Comparison of ENCODE assay signal across 8 mouse cellular contexts in the genomic region with DNA sequence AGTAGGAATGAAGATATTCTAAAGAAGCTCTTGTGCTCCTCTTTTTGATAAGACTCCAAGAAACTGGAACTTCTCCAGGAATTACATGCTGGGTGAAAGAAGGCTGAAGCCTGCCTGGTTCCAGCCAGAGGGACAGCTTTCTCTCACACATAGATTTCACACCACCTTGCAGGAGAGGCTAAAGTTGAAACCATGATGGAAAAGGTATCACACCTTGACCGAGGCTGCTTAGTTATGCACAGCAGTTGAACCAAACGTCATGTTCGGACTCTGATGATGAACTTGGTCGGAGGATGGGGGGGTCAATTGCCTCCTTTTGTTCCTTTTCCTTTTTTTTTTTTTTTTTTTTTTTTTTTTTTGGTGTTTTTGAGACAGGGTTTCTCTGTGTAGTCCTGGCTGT. TPM values are rescaled to one million over a fixed set of nuclear protein-coding genes. Genes with fewer than 3 reads are reported as not detected.
DNase-seq lines count a peak whose midpoint lies in the region; ATAC-seq and TF ChIP-seq lines count a peak whose summit lies in the region.

No protein-coding gene starts in this region.

- H3K9me3 ChIP-seq in liver, embryonic 11.5 days (ENCODE audit: control insufficient read depth, low read length), result no peaks in the 10 kb centered on the region
- H3K9me3 ChIP-seq in hindbrain, embryonic 14.5 days (ENCODE audit: control insufficient read depth, low read length), result no peaks in the 10 kb centered on the region
- H3K9me3 ChIP-seq in midbrain, postnatal 0 days (ENCODE audit: low read length), result no peaks in the 10 kb centered on the region

- H3K4me2 ChIP-seq in liver, embryonic 11.5 days, result peak overlapping the region; percentile 58
- peak overlapping the region; percentile 48 for H3K4me2 ChIP-seq in hindbrain, embryonic 14.5 days (replicated peaks)
- peak overlapping the region; percentile 45 for H3K4me2 ChIP-seq in midbrain, postnatal 0 days (ENCODE audit: low read depth, low read length, poor library complexity, severe bottlenecking)

- no peak for TF ChIP-seq CTCF in brain, embryonic 14.5 days (IDR thresholded peaks at IDR 0.05; ENCODE audit: borderline replicate concordance, extremely low read depth, insufficient read depth, insufficient read length)
- TF ChIP-seq CTCF in midbrain, postnatal 0 days (IDR thresholded peaks at IDR 0.05), result no peak

- peaks cover 4% of the 10 kb centered on the region for H3K36me3 ChIP-seq in liver, embryonic 11.5 days (ENCODE audit: control insufficient read depth, insufficient read depth, low read length)
- peaks cover 7% of the 10 kb centered on the region for H3K36me3 ChIP-seq in hindbrain, embryonic 14.5 days (replicated peaks; ENCODE audit: control insufficient read depth, insufficient read depth)
- peaks cover 3% of the 10 kb centered on the region; the same call in 1 of the 2 replicates for H3K36me3 ChIP-seq in midbrain, postnatal 0 days (ENCODE audit: insufficient read depth, low read length)

- H3K9ac ChIP-seq in liver, embryonic 11.5 days (ENCODE audit: low read depth, low read length), result 0 out of 2 replicates have a peak overlapping the region, but pooled peaks have one; percentile 26
- no peak overlapping the region for H3K9ac ChIP-seq in hindbrain, embryonic 14.5 days
- H3K9ac ChIP-seq in midbrain, postnatal 0 days (replicated peaks; ENCODE audit: low read length, poor library complexity, severe bottlenecking), result no peak overlapping the region

- H3K27me3 ChIP-seq in liver, embryonic 11.5 days (replicated peaks; ENCODE audit: control insufficient read depth, insufficient read depth, low read length), result no peaks in the 10 kb centered on the region
- H3K27me3 ChIP-seq in hindbrain, embryonic 14.5 days (ENCODE audit: control insufficient read depth, insufficient read depth, low read length), result no peaks in the 10 kb centered on the region
- no peaks in the 10 kb centered on the region for H3K27me3 ChIP-seq in midbrain, postnatal 0 days (ENCODE audit: insufficient read depth, low read length)

- peak overlapping the region; percentile 76 for H3K4me3 ChIP-seq in liver, embryonic 11.5 days (ENCODE audit: low read depth, low read length)
- H3K4me3 ChIP-seq in hindbrain, embryonic 14.5 days (replicated peaks; ENCODE audit: low read length), result peak overlapping the region; percentile 100
- peak overlapping the region; percentile 98 for H3K4me3 ChIP-seq in midbrain, postnatal 0 days (ENCODE audit: low read depth, low read length)

- H3K27ac ChIP-seq in liver, embryonic 11.5 days (ENCODE audit: low read depth, low read length), result peak overlapping the region; percentile 89; the same call in 1 of the 2 replicates
- peak overlapping the region; percentile 80; the same call in 1 of the 2 replicates for H3K27ac ChIP-seq in hindbrain, embryonic 14.5 days
- H3K27ac ChIP-seq in midbrain, postnatal 0 days (ENCODE audit: low read depth, low read length), result no peak overlapping the region

- ATAC-seq in liver, embryonic 11.5 days (replicated peaks; ENCODE audit: low FRiP score), result no peak
- ATAC-seq in hindbrain, embryonic 14.5 days (ENCODE audit: low FRiP score), result no peak
- ATAC-seq in midbrain, postnatal 0 days (ENCODE audit: low FRiP score), result no peak
- no peak for ATAC-seq in cerebellum, adult (ENCODE audit: insufficient number of reproducible peaks, low FRiP score, low TSS enrichment)

- 69% methylated on average over 4 of the region's 4 CpGs for WGBS in liver, embryonic 11.5 days
- WGBS in hindbrain, embryonic 14.5 days, result 83% methylated on average over 4 of the region's 4 CpGs
- WGBS in midbrain, postnatal 0 days, result 87% methylated on average over 4 of the region's 4 CpGs

- DNase-seq in liver, embryonic 11.5 days (ENCODE audit: low spot score), result no peak
- DNase-seq in liver, result no peak
- DNase-seq in brain, embryonic 14.5 days (ENCODE audit: low read depth), result peak; percentile 3
- DNase-seq in hindbrain, embryonic 14.5 days (ENCODE audit: low spot score), result no peak
- no peak for DNase-seq in midbrain, postnatal 0 days (ENCODE audit: low spot score)
- no peak for DNase-seq in frontal cortex, postnatal 25 days (ENCODE audit: low spot score in 2 of 2)
- no peak for DNase-seq in ovary, postnatal 14 days (ENCODE audit: low spot score)

- TF ChIP-seq POLR2A in brain, embryonic 14.5 days (IDR thresholded peaks at IDR 0.05; ENCODE audit: borderline replicate concordance, extremely low read depth, insufficient read depth, insufficient read length, poor library complexity, severe bottlenecking), result no peak

- H3K4me1 ChIP-seq in liver, embryonic 11.5 days (replicated peaks; ENCODE audit: control insufficient read depth, insufficient read depth, low read length), result peaks cover 7% of the 10 kb centered on the region
- H3K4me1 ChIP-seq in hindbrain, embryonic 14.5 days (replicated peaks; ENCODE audit: control insufficient read depth, insufficient read depth, low read length), result peaks cover 18% of the 10 kb centered on the region
- H3K4me1 ChIP-seq in midbrain, postnatal 0 days (ENCODE audit: insufficient read depth, low read length), result 0 out of 2 replicates have a peak, but pooled peaks cover 8% of the 10 kb centered on the region

RNA-seq across cellular contexts. Expression of a gene that starts 0.6 kb away (rescaled TPM):
- 602 and 638 TPM in 2 replicates for polyA plus RNA-seq in liver, embryonic 11.5 days (2014; fragmentation: Nextera tagmentation; extraction: Ambion mirVana)
- polyA plus RNA-seq in brain, embryonic 14.5 days (2012; rRNA removed), result 222 and 249 TPM in 2 replicates
- polyA plus RNA-seq in hindbrain, embryonic 14.5 days (2014; fragmentation: Nextera tagmentation; extraction: Ambion mirVana), result 488 and 564 TPM in 2 replicates
- total RNA-seq in midbrain, postnatal 0 days (2014; rRNA removed), result 116 and 131 TPM in 2 replicates
- polyA plus RNA-seq in midbrain, postnatal 0 days (2015; fragmentation: Nextera tagmentation; extraction: Ambion mirVana), result 505 and 509 TPM in 2 replicates

RNA-seq across cellular contexts. Expression of a gene that starts 36.2 kb away (rescaled TPM):
- 197 and 201 TPM in 2 replicates for polyA plus RNA-seq in liver, embryonic 11.5 days (2014; fragmentation: Nextera tagmentation; extraction: Ambion mirVana)
- 112 and 132 TPM in 2 replicates for polyA plus RNA-seq in brain, embryonic 14.5 days (2012; rRNA removed)
- polyA plus RNA-seq in hindbrain, embryonic 14.5 days (2014; fragmentation: Nextera tagmentation; extraction: Ambion mirVana), result 220 and 224 TPM in 2 replicates
- 132 and 144 TPM in 2 replicates for total RNA-seq in midbrain, postnatal 0 days (2014; rRNA removed)
- 164 and 171 TPM in 2 replicates for polyA plus RNA-seq in midbrain, postnatal 0 days (2015; fragmentation: Nextera tagmentation; extraction: Ambion mirVana)

RNA-seq across cellular contexts. Expression of a gene that starts 42.0 kb away (rescaled TPM):
- 31.6 and 32.5 TPM in 2 replicates for polyA plus RNA-seq in liver, embryonic 11.5 days (2014; fragmentation: Nextera tagmentation; extraction: Ambion mirVana)
- 8.8 and 13.4 TPM in 2 replicates for polyA plus RNA-seq in brain, embryonic 14.5 days (2012; rRNA removed)
- polyA plus RNA-seq in hindbrain, embryonic 14.5 days (2014; fragmentation: Nextera tagmentation; extraction: Ambion mirVana), result 36.9 and 39.1 TPM in 2 replicates
- total RNA-seq in midbrain, postnatal 0 days (2014; rRNA removed), result 11.0 and 11.1 TPM in 2 replicates
- polyA plus RNA-seq in midbrain, postnatal 0 days (2015; fragmentation: Nextera tagmentation; extraction: Ambion mirVana), result 40.0 and 43.4 TPM in 2 replicates
